Mouse (Mus musculus) heart, embryonic 11.5 days (tissue): ENCODE data around the gene Tlk2. TPM values are rescaled to one million over a fixed set of nuclear protein-coding genes. Genes with fewer than 3 reads are reported as not detected.

ENCODE experiments used
- polyA plus RNA-seq: library from polyadenylated mRNA; unstranded; fragments of >200 nt; fragmentation: Nextera tagmentation; extraction: Ambion mirVana; gene quantifications from 2 replicates; pipeline ENCODE4 v1.2.1, GENCODE M21; 2014

The Tlk2 gene
- polyA plus RNA-seq, 1 experiment from 2014 or later: 19.3 TPM

Other genes with a start within 250 kb of the Tlk2 start
- not detected in 2 replicates for gene Efcab3, start 115.2 kb upstream of the Tlk2 start, polyA plus RNA-seq
- gene Mettl2, start 52.4 kb upstream of the Tlk2 start, polyA plus RNA-seq: 28.9 and 33.7 TPM in 2 replicates
- gene Gm10842, start 31.9 kb upstream of the Tlk2 start, polyA plus RNA-seq: not detected in 2 replicates
- 5.1 and 6.7 TPM in 2 replicates for gene Mrc2, start 113.8 kb downstream of the Tlk2 start, polyA plus RNA-seq